Mouse (Mus musculus): ENCODE measurements at regions not wholly inside any gene's neighbourhood (a gene's known extent, or its start where the extent isn't known, plus 50 kb on each side); places are given as distances from the start of the nearest gene placed in this dataset.

- Histone ChIP-seq H3K4me3 (replicated peaks) (no peak overlapping the region), H3K36me3 (no peaks in the 10 kb centered on the region), H3K9me3 (no peaks in the 10 kb centered on the region), H3K27ac (no peak overlapping the region), H3K4me1 (replicated peaks) (no peaks in the 10 kb centered on the region), H3K9ac (replicated peaks) (no peak overlapping the region), H3K4me2 (replicated peaks) (no peak overlapping the region), H3K27me3 (no peaks in the 10 kb centered on the region)
- 68% methylated on average over 1 of the region's 1 CpGs for WGBS
- no peak for ATAC-seq
Measured at GRCm38 (mm10) chr3:61064720-61065119, 62.1 kb downstream of the P2ry1 start.

GRCm38 (mm10) chr3:61067067-61067466 lies 64.5 kb downstream of the P2ry1 start:
- Histone ChIP-seq H3K4me2 (replicated peaks) (no peak overlapping the region), H3K27me3 (no peaks in the 10 kb centered on the region), H3K27ac (no peak overlapping the region), H3K9me3 (no peaks in the 10 kb centered on the region), H3K4me3 (replicated peaks) (no peak overlapping the region), H3K36me3 (no peaks in the 10 kb centered on the region), H3K4me1 (replicated peaks) (no peaks in the 10 kb centered on the region), H3K9ac (replicated peaks) (no peak overlapping the region)
- no peak for ATAC-seq
- WGBS, result 32% methylated on average over 1 of the region's 1 CpGs

GRCm38 (mm10) chr3:61068229-61068628 lies 65.6 kb downstream of the P2ry1 start:
- H3K4me3 ChIP-seq (replicated peaks), result no peak overlapping the region
- no peaks in the 10 kb centered on the region for H3K9me3 ChIP-seq
- no peak for ATAC-seq
- H3K9ac ChIP-seq (replicated peaks), result no peak overlapping the region
- H3K4me1 ChIP-seq (replicated peaks), result no peaks in the 10 kb centered on the region
- H3K36me3 ChIP-seq, result no peaks in the 10 kb centered on the region
- H3K27ac ChIP-seq, result no peak overlapping the region
- H3K27me3 ChIP-seq, result no peaks in the 10 kb centered on the region
- no peak overlapping the region for H3K4me2 ChIP-seq (replicated peaks)

DNA sequence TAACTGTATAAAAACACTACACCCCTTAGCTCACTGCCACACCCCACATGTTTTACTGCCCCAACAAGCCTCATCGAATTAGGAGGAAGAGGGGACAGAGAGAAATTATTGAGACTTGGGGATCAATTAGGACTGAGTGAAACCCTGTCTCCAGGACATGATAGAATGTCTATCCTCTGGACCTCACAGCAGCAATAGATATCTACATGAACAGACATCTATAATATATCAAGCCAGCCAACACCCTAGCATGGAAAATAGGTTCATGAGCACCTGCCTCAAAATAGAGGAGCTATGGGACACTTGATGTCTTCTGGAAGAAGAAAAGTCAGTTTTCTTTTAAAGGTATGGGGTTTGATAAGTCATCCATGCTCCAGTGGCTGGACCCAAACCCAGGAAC lies 68.4 kb downstream of the P2ry1 start:
- H3K36me3 ChIP-seq, result no peaks in the 10 kb centered on the region
- H3K4me2 ChIP-seq (replicated peaks), result no peak overlapping the region
- no peak overlapping the region for H3K9ac ChIP-seq (replicated peaks)
- no peaks in the 10 kb centered on the region for H3K4me1 ChIP-seq (replicated peaks)
- ATAC-seq, result no peak
- H3K27me3 ChIP-seq, result no peaks in the 10 kb centered on the region
- H3K27ac ChIP-seq, result no peak overlapping the region
- H3K9me3 ChIP-seq, result no peaks in the 10 kb centered on the region
- no peak overlapping the region for H3K4me3 ChIP-seq (replicated peaks)
- WGBS, result 91% methylated on average over 1 of the region's 1 CpGs

DNA sequence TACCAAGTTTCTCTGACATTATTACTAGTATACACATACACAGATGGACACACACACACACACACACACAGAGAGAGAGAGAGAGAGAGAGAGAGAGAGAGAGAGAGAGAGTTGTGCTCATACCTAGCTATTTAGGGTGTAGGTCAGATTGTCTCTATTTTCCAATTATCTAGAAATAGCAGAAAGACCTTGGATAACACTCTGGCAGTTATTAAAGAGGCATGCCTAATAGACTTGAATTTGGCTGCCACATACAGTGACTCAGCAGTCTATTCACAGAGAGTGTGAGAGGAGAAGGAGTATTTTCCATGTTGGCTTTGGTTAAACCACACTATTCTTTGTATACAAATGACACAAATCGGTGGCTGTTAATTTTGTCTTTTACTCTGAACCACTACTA lies 69.7 kb downstream of the P2ry1 start:
- ATAC-seq, result no peak
- Histone ChIP-seq H3K4me3 (replicated peaks) (no peak overlapping the region), H3K4me2 (replicated peaks) (no peak overlapping the region), H3K9me3 (no peaks in the 10 kb centered on the region), H3K4me1 (replicated peaks) (no peaks in the 10 kb centered on the region), H3K27me3 (no peaks in the 10 kb centered on the region), H3K27ac (no peak overlapping the region), H3K36me3 (no peaks in the 10 kb centered on the region), H3K9ac (replicated peaks) (no peak overlapping the region)
- WGBS, result 96% methylated on average over 1 of the region's 1 CpGs

DNA sequence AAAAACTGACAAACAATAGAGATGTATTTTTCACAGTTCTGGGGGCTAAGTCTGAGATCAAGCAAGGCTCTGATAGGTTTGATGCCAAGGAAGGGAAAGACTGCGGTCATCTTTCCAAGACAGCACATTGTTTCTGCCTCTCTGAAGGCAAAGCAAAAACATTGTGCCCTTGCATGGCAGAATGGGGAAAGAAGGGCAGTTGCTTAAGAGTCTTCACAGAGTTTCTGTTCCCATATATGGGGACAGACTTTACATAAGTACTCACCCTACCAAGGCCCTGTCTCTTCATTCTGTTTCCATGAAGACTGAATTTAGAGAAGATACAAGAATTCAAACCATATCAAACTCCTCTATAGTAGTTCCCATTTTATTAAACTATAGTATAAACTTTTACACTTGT lies 70.5 kb downstream of the P2ry1 start:
- H3K27ac ChIP-seq, result no peak overlapping the region
- no peak overlapping the region for H3K4me2 ChIP-seq (replicated peaks)
- H3K27me3 ChIP-seq, result no peaks in the 10 kb centered on the region

DNA sequence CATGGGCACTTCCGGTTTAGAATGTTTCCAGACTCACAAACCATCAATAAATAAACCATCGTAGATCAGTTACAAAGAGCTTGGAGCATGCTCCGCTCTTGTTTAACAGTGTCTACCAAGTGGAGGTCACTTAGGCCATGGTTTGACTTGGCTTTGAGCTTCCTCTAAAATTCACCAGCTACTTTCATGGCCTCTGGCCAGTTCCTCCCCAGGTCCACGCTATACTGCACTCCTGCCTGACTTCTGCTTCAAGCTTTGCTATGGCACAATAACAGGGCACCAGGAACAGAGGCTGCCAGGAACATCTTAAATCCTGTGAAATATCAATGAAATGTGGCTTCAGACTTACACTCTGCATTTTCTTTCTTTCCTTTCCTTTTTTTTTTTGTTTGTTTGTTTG lies 71.2 kb downstream of the P2ry1 start:
- H3K9me3 ChIP-seq, result no peaks in the 10 kb centered on the region
- no peak overlapping the region for H3K4me2 ChIP-seq (replicated peaks)
- H3K4me3 ChIP-seq (replicated peaks), result no peak overlapping the region
- no peaks in the 10 kb centered on the region for H3K36me3 ChIP-seq
- no peak overlapping the region for H3K9ac ChIP-seq (replicated peaks)
- no peak for ATAC-seq
- no peak overlapping the region for H3K27ac ChIP-seq
- no peaks in the 10 kb centered on the region for H3K4me1 ChIP-seq (replicated peaks)
- WGBS, result 90% methylated on average over 4 of the region's 4 CpGs
- H3K27me3 ChIP-seq, result no peaks in the 10 kb centered on the region

More for the DNA sequence above, 70.5 kb downstream of the P2ry1 start:
- no peak for ATAC-seq
- no peaks in the 10 kb centered on the region for H3K36me3 ChIP-seq
- 100% methylated on average over 1 of the region's 1 CpGs for WGBS
- H3K4me3 ChIP-seq (replicated peaks), result no peak overlapping the region
- H3K9me3 ChIP-seq, result no peaks in the 10 kb centered on the region
- H3K9ac ChIP-seq (replicated peaks), result no peak overlapping the region
- H3K4me1 ChIP-seq (replicated peaks), result no peaks in the 10 kb centered on the region

- Histone ChIP-seq H3K4me3 (replicated peaks) (no peak overlapping the region), H3K4me1 (replicated peaks) (no peaks in the 10 kb centered on the region), H3K4me2 (replicated peaks) (no peak overlapping the region), H3K27me3 (no peaks in the 10 kb centered on the region), H3K27ac (no peak overlapping the region), H3K9ac (replicated peaks) (no peak overlapping the region), H3K9me3 (no peaks in the 10 kb centered on the region), H3K36me3 (no peaks in the 10 kb centered on the region)
- 58% methylated on average over 2 of the region's 2 CpGs for WGBS
- ATAC-seq, result no peak
Measured at GRCm38 (mm10) chr3:61075839-61076238, 73.2 kb downstream of the P2ry1 start.

- 91% methylated on average over 1 of the region's 1 CpGs for WGBS
- no peak overlapping the region for H3K27ac ChIP-seq
- H3K4me1 ChIP-seq (replicated peaks), result no peaks in the 10 kb centered on the region
- no peaks in the 10 kb centered on the region for H3K9me3 ChIP-seq
- no peak overlapping the region for H3K4me2 ChIP-seq (replicated peaks)
- H3K4me3 ChIP-seq (replicated peaks), result no peak overlapping the region
- ATAC-seq, result no peak
- H3K9ac ChIP-seq (replicated peaks), result no peak overlapping the region
- no peaks in the 10 kb centered on the region for H3K27me3 ChIP-seq
- no peaks in the 10 kb centered on the region for H3K36me3 ChIP-seq
Measured at GRCm38 (mm10) chr3:61089931-61090330, 87.3 kb downstream of the P2ry1 start.

DNA sequence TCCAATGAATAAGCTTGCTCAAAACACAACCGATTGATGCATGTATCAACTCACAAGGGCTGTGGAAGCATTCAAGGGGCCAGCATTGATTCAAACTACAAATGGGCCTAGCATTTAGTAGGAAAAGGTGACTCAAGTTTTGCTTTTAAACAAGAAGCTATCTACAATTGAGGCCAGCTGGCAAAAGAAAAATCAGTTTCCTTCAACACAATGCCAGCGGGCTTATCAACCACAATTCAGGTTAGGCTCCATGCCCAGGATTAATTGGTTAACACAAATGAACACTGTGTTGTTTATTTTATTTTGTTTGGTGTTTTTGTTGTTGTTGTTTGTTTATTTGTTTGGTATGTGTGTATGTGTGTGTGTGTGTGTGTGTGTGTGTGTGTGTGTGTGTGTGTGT lies 89.4 kb downstream of the P2ry1 start:
- H3K9me3 ChIP-seq, result no peaks in the 10 kb centered on the region
- H3K9ac ChIP-seq (replicated peaks), result no peak overlapping the region
- H3K27ac ChIP-seq, result no peak overlapping the region
- 97% methylated on average over 2 of the region's 2 CpGs for WGBS
- no peak overlapping the region for H3K4me3 ChIP-seq (replicated peaks)
- no peaks in the 10 kb centered on the region for H3K4me1 ChIP-seq (replicated peaks)
- no peaks in the 10 kb centered on the region for H3K36me3 ChIP-seq
- no peak for ATAC-seq
- H3K27me3 ChIP-seq, result no peaks in the 10 kb centered on the region
- H3K4me2 ChIP-seq (replicated peaks), result no peak overlapping the region

- H3K27me3 ChIP-seq, result no peaks in the 10 kb centered on the region
- no peak overlapping the region for H3K9ac ChIP-seq (replicated peaks)
- no peak for ATAC-seq
- H3K27ac ChIP-seq, result no peak overlapping the region
- H3K4me2 ChIP-seq (replicated peaks), result no peak overlapping the region
- no peak overlapping the region for H3K4me3 ChIP-seq (replicated peaks)
- no peaks in the 10 kb centered on the region for H3K9me3 ChIP-seq
- no peaks in the 10 kb centered on the region for H3K4me1 ChIP-seq (replicated peaks)
- H3K36me3 ChIP-seq, result no peaks in the 10 kb centered on the region
Measured at GRCm38 (mm10) chr3:61116364-61116763, 113.8 kb downstream of the P2ry1 start.

- Histone ChIP-seq H3K4me1 (replicated peaks) (no peaks in the 10 kb centered on the region), H3K9ac (replicated peaks) (no peak overlapping the region), H3K27ac (no peak overlapping the region), H3K4me2 (replicated peaks) (no peak overlapping the region), H3K36me3 (no peaks in the 10 kb centered on the region), H3K27me3 (no peaks in the 10 kb centered on the region), H3K4me3 (replicated peaks) (no peak overlapping the region), H3K9me3 (no peaks in the 10 kb centered on the region)
- ATAC-seq, result no peak
- 50% methylated on average over 1 of the region's 1 CpGs for WGBS
Measured at GRCm38 (mm10) chr3:61133096-61133495, 130.5 kb downstream of the P2ry1 start.

GRCm38 (mm10) chr3:61154087-61154486 lies 151.5 kb downstream of the P2ry1 start:
- ATAC-seq, result no peak
- Histone ChIP-seq H3K4me1 (replicated peaks) (no peaks in the 10 kb centered on the region), H3K36me3 (no peaks in the 10 kb centered on the region), H3K9ac (replicated peaks) (no peak overlapping the region), H3K27ac (no peak overlapping the region), H3K9me3 (no peaks in the 10 kb centered on the region), H3K4me2 (replicated peaks) (no peak overlapping the region), H3K27me3 (no peaks in the 10 kb centered on the region), H3K4me3 (replicated peaks) (no peak overlapping the region)
- 94% methylated on average over 2 of the region's 2 CpGs for WGBS

Data from midbrain, embryonic 13.5 days (tissue).